Mouse (Mus musculus) cerebellum, adult 2 months (tissue): Measurements from ENCODE around the gene Zranb3. TPM values are rescaled to one million over a fixed set of nuclear protein-coding genes. Genes with fewer than 3 reads are reported as not detected.

Experiments
- DNase-seq, 2 experiments: peaks; one replicate each; pipeline ENCODE4 v3.0.0; 2021
- H3K27ac ChIP-seq: fragments of 200-500 bp; 2 replicates; pipeline ENCODE4 v1.5.1; 2012; ENCODE audit warnings: low read length, control low read depth, inconsistent platforms; ENCODE audit not compliant: insufficient read depth
- H3K27me3 ChIP-seq: fragments of 200-500 bp; 2 replicates; pipeline ENCODE4 v1.6.1; 2012; ENCODE audit warnings: inconsistent platforms, mild to moderate bottlenecking, low read length, moderate library complexity; ENCODE audit not compliant: control insufficient read depth, insufficient read depth
- H3K4me1 ChIP-seq: fragments of 200-500 bp; 2 replicates; pipeline ENCODE4 v1.6.1; 2011; ENCODE audit warnings: low read length; ENCODE audit not compliant: control insufficient read depth, insufficient read depth
- H3K4me3 ChIP-seq: fragments of 200-500 bp; replicated peaks from 2 replicates; pipeline ENCODE3; 2011; ENCODE audit warnings: mild to moderate bottlenecking, low read depth, low read length, control low read depth; ENCODE audit not compliant: insufficient read depth
- CTCF ChIP-seq: fragments of 200-500 bp; IDR thresholded peaks from 2 replicates; pipeline ENCODE4 v1.5.1; 2011; ENCODE audit warnings: low read depth, mild to moderate bottlenecking, control low read depth, low read length, moderate library complexity, borderline replicate concordance; ENCODE audit not compliant: insufficient read depth
- POLR2A ChIP-seq: fragments of 200-500 bp; IDR thresholded peaks from 2 replicates; pipeline ENCODE4 v1.6.1; 2011; ENCODE audit warnings: low read length, control low read depth, borderline replicate concordance; ENCODE audit not compliant: insufficient read depth
- WGBS: fragments of 180-500 bp; shearing (Covaris S2); methylation state at CpG from one replicate; pipeline ENCODE4 v1.1.7; 2018; 5-methylcytosine and 5-hydroxymethylcytosine counted together
- polyA plus RNA-seq: library from polyadenylated mRNA; depleted of rRNA; stranded (reverse); fragments of >200 nt; gene quantifications from 2 replicates; pipeline ENCODE4 v1.2.3, GENCODE M21; 2012

The Zranb3 gene
- polyA plus RNA-seq, 1 experiment, result 3.2 TPM

DNA sequence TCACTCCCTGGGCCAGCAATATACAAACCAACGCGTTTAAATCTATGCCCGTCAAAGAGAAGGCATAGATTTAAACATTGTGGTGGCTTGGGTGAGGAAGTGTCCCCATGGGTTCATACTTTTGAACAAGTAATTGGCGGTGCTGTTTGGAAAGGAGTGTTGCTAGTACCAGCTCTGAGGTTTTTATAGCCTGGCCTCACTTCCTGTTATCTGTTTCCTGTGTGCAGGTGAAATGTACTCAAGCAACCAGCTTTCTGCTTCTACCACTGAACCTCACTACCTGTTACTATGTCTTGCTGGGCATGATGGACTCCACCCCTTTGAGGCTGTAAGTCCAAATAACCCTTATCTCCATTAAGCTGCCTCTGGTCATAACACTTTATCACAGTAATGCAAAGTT is 45.6 kb downstream of the Zranb3 start:
- H3K27ac ChIP-seq, result no peak overlapping the region
- no peak overlapping the region for H3K4me3 ChIP-seq
- 98% methylated on average over 4 of the region's 4 CpGs for WGBS
- no peak for TF ChIP-seq POLR2A
- TF ChIP-seq CTCF, result no peak
- no peaks in the 10 kb centered on the region for H3K4me1 ChIP-seq
- DNase-seq, result no peak
- H3K27me3 ChIP-seq, result no peaks in the 10 kb centered on the region

GRCm38 (mm10) chr1:128046920-128047319 is 55.9 kb downstream of the Zranb3 start:
- Histone ChIP-seq H3K4me1 (no peaks in the 10 kb centered on the region), H3K27ac (no peak overlapping the region), H3K27me3 (no peaks in the 10 kb centered on the region), H3K4me3 (no peak overlapping the region)
- DNase-seq, result no peak
- 95% methylated on average over 7 of the region's 7 CpGs for WGBS
- TF ChIP-seq POLR2A (no peak), CTCF (no peak)

DNA sequence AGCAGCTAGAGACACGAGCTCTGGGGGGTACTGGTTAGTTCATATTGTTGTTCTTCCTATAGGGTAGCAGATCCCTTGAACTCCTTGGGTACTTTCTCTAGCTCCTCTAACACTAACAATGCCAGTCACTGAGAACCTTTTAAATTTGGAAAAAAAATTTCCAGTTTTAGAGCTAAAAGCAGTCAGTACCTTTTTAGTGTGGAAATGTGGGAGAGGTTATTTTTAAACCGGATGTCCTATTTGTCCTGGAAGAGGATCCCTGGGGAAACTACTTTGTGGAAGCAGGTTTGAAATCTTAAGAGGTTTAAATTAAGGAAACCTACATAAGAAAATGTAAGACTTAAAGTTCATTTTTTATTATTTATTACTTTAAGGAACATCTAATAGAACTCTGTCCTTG is 56.4 kb downstream of the Zranb3 start:
- WGBS, result 92% methylated on average over 2 of the region's 2 CpGs
- TF ChIP-seq CTCF (no peak), POLR2A (no peak)

DNA sequence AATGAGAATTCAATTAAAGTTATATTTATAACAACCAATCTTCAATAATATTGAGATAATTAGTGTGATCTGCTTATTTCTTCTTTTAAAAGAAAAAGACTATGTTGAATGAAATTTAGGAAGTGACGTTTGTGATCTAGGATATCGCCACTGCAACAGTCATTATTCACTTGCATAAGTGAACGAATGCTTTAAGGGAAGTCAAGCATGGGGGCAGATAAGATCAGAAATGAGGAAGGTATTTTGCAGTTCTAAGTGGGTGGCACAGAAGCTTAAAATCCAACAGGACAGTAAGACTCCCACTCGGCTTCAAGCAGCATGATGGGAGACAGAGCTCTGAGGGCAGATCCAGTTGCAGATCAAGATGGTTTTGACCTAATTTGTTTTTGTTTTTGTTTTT is 58.7 kb downstream of the Zranb3 start:
- H3K27ac ChIP-seq, result no peak overlapping the region
- no peak overlapping the region for H3K4me3 ChIP-seq
- H3K27me3 ChIP-seq, result no peaks in the 10 kb centered on the region
- no peak for DNase-seq
- H3K4me1 ChIP-seq, result no peaks in the 10 kb centered on the region
- WGBS, result 96% methylated on average over 4 of the region's 4 CpGs
- TF ChIP-seq POLR2A, result no peak
- TF ChIP-seq CTCF, result no peak

More for the DNA sequence above, 56.4 kb downstream of the Zranb3 start:
- no peaks in the 10 kb centered on the region for H3K4me1 ChIP-seq
- H3K4me3 ChIP-seq, result no peak overlapping the region
- no peaks in the 10 kb centered on the region for H3K27me3 ChIP-seq
- H3K27ac ChIP-seq, result no peak overlapping the region
- DNase-seq, result no peak

GRCm38 (mm10) chr1:128036296-128036695 is 66.6 kb downstream of the Zranb3 start:
- no peak overlapping the region for H3K4me3 ChIP-seq
- H3K27me3 ChIP-seq, result no peaks in the 10 kb centered on the region
- no peaks in the 10 kb centered on the region for H3K4me1 ChIP-seq
- TF ChIP-seq POLR2A (no peak), CTCF (no peak)
- 93% methylated on average over 6 of the region's 6 CpGs for whole genome bisulfite sequencing
- no peak overlapping the region for H3K27ac ChIP-seq
- no peak for DNase-seq

- H3K27ac ChIP-seq, result no peak overlapping the region
- 95% methylated on average over 1 of the region's 1 CpGs for WGBS
Observed at GRCm38 (mm10) chr1:128032123-128032522, 70.7 kb downstream of the Zranb3 start.

DNA sequence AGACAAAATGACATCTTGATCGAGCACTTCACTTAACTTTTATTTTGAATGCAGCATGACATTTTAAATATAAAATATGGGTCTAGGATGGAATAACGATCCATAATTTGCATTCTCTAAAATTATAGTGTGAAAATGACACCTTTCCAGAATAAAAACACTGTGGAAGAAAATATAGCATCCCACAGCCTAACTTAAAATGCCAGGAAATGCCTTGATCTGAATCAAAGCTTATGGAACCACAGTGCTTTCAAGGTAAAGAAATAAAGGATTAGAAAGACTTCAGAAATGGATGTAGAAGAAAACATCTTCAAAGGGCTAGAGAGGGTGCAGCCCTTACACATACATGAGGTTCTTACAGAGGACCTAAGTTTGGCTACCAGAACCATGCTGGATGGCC is 71.3 kb downstream of the Zranb3 start:
- no peak overlapping the region for H3K27ac ChIP-seq
- no peak for DNase-seq
- no peaks in the 10 kb centered on the region for H3K27me3 ChIP-seq
- H3K4me1 ChIP-seq, result no peaks in the 10 kb centered on the region
- H3K4me3 ChIP-seq, result no peak overlapping the region
- 95% methylated on average over 2 of the region's 2 CpGs for WGBS
- no peak for TF ChIP-seq CTCF
- no peak for TF ChIP-seq POLR2A

More at GRCm38 (mm10) chr1:128032123-128032522, 70.7 kb downstream of the Zranb3 start:
- no peak overlapping the region for H3K4me3 ChIP-seq
- no peaks in the 10 kb centered on the region for H3K4me1 ChIP-seq
- H3K27me3 ChIP-seq, result no peaks in the 10 kb centered on the region
- DNase-seq, result no peak
- TF ChIP-seq POLR2A, result no peak

GRCm38 (mm10) chr1:128024363-128025114 is 78.3 kb downstream of the Zranb3 start:
- WGBS, result 95% methylated on average over 4 of the region's 4 CpGs
- no peak overlapping the region for H3K27ac ChIP-seq
- H3K27me3 ChIP-seq, result no peaks in the 10 kb centered on the region
- H3K4me1 ChIP-seq, result no peaks in the 10 kb centered on the region
- DNase-seq, result no peak
- H3K4me3 ChIP-seq, result no peak overlapping the region
- TF ChIP-seq CTCF, result no peak
- no peak for TF ChIP-seq POLR2A
